In genomic region chr17:46644152-46644805, GRCm38 (mm10) we compare ENCODE assay signal across 8 mouse cellular contexts. TPM values are rescaled to one million over a fixed set of nuclear protein-coding genes. Genes with fewer than 3 reads are reported as not detected.
DNase-seq lines count a peak whose midpoint lies in the region; ATAC-seq and TF ChIP-seq lines count a peak whose summit lies in the region.
"Had no signal": no experiment of that assay in that cellular context is flagged by ENCODE, and none has a peak within 500 bp of the region (broad histone marks: within the 10 kb centered on the region; RNA-seq: fewer than 3 reads in every experiment).

No protein-coding gene starts in this region.

- H3K9me3 ChIP-seq in lung, embryonic 14.5 days (ENCODE audit: low read depth, low read length) = no peaks in the 10 kb centered on the region
- H3K9me3 ChIP-seq in forebrain, embryonic 15.5 days = no peaks in the 10 kb centered on the region
- H3K9me3 ChIP-seq in limb, embryonic 15.5 days = no peaks in the 10 kb centered on the region
- no peaks in the 10 kb centered on the region for H3K9me3 ChIP-seq in stomach, embryonic 15.5 days

- H3K4me2 ChIP-seq in lung, embryonic 14.5 days = peak overlapping the region; percentile 81
- H3K4me2 ChIP-seq in forebrain, embryonic 15.5 days (replicated peaks) = peak overlapping the region; percentile 92
- peak overlapping the region; percentile 89 for H3K4me2 ChIP-seq in limb, embryonic 15.5 days
- H3K4me2 ChIP-seq in stomach, embryonic 15.5 days = peak overlapping the region; percentile 90

- H3K36me3 ChIP-seq in lung, embryonic 14.5 days (ENCODE audit: insufficient read depth) = peaks cover 26% of the 10 kb centered on the region
- H3K36me3 ChIP-seq in forebrain, embryonic 15.5 days = peaks cover 33% of the 10 kb centered on the region
- H3K36me3 ChIP-seq in limb, embryonic 15.5 days = peaks cover 48% of the 10 kb centered on the region
- H3K36me3 ChIP-seq in stomach, embryonic 15.5 days = peaks cover 13% of the 10 kb centered on the region

- no peak overlapping the region for H3K27ac ChIP-seq in lung, embryonic 14.5 days (ENCODE audit: low read depth)
- H3K27ac ChIP-seq in forebrain, embryonic 15.5 days (replicated peaks) = no peak overlapping the region
- no peak overlapping the region for H3K27ac ChIP-seq in limb, embryonic 15.5 days
- H3K27ac ChIP-seq in stomach, embryonic 15.5 days = peak overlapping the region; percentile 88; the same call in 1 of the 2 replicates

- H3K4me1 ChIP-seq in lung, embryonic 14.5 days (ENCODE audit: insufficient read depth) = peaks cover 4% of the 10 kb centered on the region; the same call in 1 of the 2 replicates
- peaks cover 31% of the 10 kb centered on the region for H3K4me1 ChIP-seq in forebrain, embryonic 15.5 days
- H3K4me1 ChIP-seq in limb, embryonic 15.5 days = peaks cover 26% of the 10 kb centered on the region
- peaks cover 25% of the 10 kb centered on the region for H3K4me1 ChIP-seq in stomach, embryonic 15.5 days

- no peak for ATAC-seq in lung, embryonic 14.5 days (ENCODE audit: insufficient read depth)
- ATAC-seq in forebrain, embryonic 15.5 days (replicated peaks) = no peak
- ATAC-seq in limb, embryonic 15.5 days (ENCODE audit: insufficient number of reproducible peaks, low FRiP score, low TSS enrichment, low read depth) = no peak
- ATAC-seq in stomach, embryonic 15.5 days (ENCODE audit: insufficient read depth, low FRiP score, low read depth) = no peak

- no peak for TF ChIP-seq CTCF in lung, embryonic 14.5 days (IDR thresholded peaks at IDR 0.05; ENCODE audit: low read depth)

- peak overlapping the region; percentile 52 for H3K9ac ChIP-seq in lung, embryonic 14.5 days
- peak overlapping the region; percentile 13; the same call in 1 of the 2 replicates for H3K9ac ChIP-seq in forebrain, embryonic 15.5 days (replicated peaks)
- H3K9ac ChIP-seq in limb, embryonic 15.5 days = no peak overlapping the region
- no peak overlapping the region for H3K9ac ChIP-seq in stomach, embryonic 15.5 days

- no peaks in the 10 kb centered on the region for H3K27me3 ChIP-seq in lung, embryonic 14.5 days (ENCODE audit: insufficient read depth, low read length)
- no peaks in the 10 kb centered on the region for H3K27me3 ChIP-seq in forebrain, embryonic 15.5 days
- H3K27me3 ChIP-seq in limb, embryonic 15.5 days = no peaks in the 10 kb centered on the region
- H3K27me3 ChIP-seq in stomach, embryonic 15.5 days (replicated peaks) = no peaks in the 10 kb centered on the region

- no peak for DNase-seq in lung, embryonic 14.5 days
- DNase-seq in lung, postnatal 4 days = no peak
- no peak for DNase-seq in yolk sac, embryonic 10.5 days (ENCODE audit: low spot score)
- no peak for DNase-seq in natural killer cell, adult 2 months (ENCODE audit: low spot score in 2 of 2)
- DNase-seq: right cerebral cortex, postnatal 14 days had no signal

- WGBS in lung, embryonic 14.5 days = 86% methylated on average over 12 of the region's 12 CpGs
- WGBS in forebrain, embryonic 15.5 days = 88% methylated on average over 12 of the region's 12 CpGs
- WGBS in limb, embryonic 15.5 days = 87% methylated on average over 12 of the region's 12 CpGs
- 81% methylated on average over 12 of the region's 12 CpGs for WGBS in stomach, embryonic 15.5 days

- H3K4me3 ChIP-seq in lung, embryonic 14.5 days (ENCODE audit: low read depth, low read length) = peak overlapping the region; percentile 79; the same call in 1 of the 2 replicates
- peak overlapping the region; percentile 99 for H3K4me3 ChIP-seq in forebrain, embryonic 15.5 days
- peak overlapping the region; percentile 96; the same call in 1 of the 2 replicates for H3K4me3 ChIP-seq in limb, embryonic 15.5 days
- peak overlapping the region; percentile 80 for H3K4me3 ChIP-seq in stomach, embryonic 15.5 days (replicated peaks)

RNA-seq across cellular contexts. Expression of gene Klc4, which starts 1.5 kb away (rescaled TPM):
- polyA plus RNA-seq in lung, embryonic 14.5 days (2014; fragmentation: Nextera tagmentation; extraction: Ambion mirVana) = 20.2 and 21.4 TPM in 2 replicates
- polyA plus RNA-seq in forebrain, embryonic 15.5 days (2015; fragmentation: Nextera tagmentation; extraction: Ambion mirVana) = 41.4 and 45.1 TPM in 2 replicates
- polyA plus RNA-seq in limb, embryonic 15.5 days (2015; fragmentation: Nextera tagmentation; extraction: Ambion mirVana) = 20.5 and 22.3 TPM in 2 replicates
- polyA plus RNA-seq in stomach, embryonic 15.5 days (2015; fragmentation: Nextera tagmentation; extraction: Ambion mirVana) = 38.4 and 41.4 TPM in 2 replicates

RNA-seq across cellular contexts. Expression of gene Mrpl2, which starts 1.8 kb away (rescaled TPM):
- 113 and 114 TPM in 2 replicates for polyA plus RNA-seq in lung, embryonic 14.5 days (2014; fragmentation: Nextera tagmentation; extraction: Ambion mirVana)
- 73.7 and 81.9 TPM in 2 replicates for polyA plus RNA-seq in forebrain, embryonic 15.5 days (2015; fragmentation: Nextera tagmentation; extraction: Ambion mirVana)
- 88.4 and 91.3 TPM in 2 replicates for polyA plus RNA-seq in limb, embryonic 15.5 days (2015; fragmentation: Nextera tagmentation; extraction: Ambion mirVana)
- polyA plus RNA-seq in stomach, embryonic 15.5 days (2015; fragmentation: Nextera tagmentation; extraction: Ambion mirVana) = 112 and 126 TPM in 2 replicates

RNA-seq across cellular contexts. Expression of gene Cul7, which starts 5.9 kb away (rescaled TPM):
- polyA plus RNA-seq in lung, embryonic 14.5 days (2014; fragmentation: Nextera tagmentation; extraction: Ambion mirVana) = 36.6 TPM in 2 replicates
- 35.9 and 36.5 TPM in 2 replicates for polyA plus RNA-seq in forebrain, embryonic 15.5 days (2015; fragmentation: Nextera tagmentation; extraction: Ambion mirVana)
- polyA plus RNA-seq in limb, embryonic 15.5 days (2015; fragmentation: Nextera tagmentation; extraction: Ambion mirVana) = 53.4 and 63.3 TPM in 2 replicates
- 42.9 and 49.5 TPM in 2 replicates for polyA plus RNA-seq in stomach, embryonic 15.5 days (2015; fragmentation: Nextera tagmentation; extraction: Ambion mirVana)

RNA-seq across cellular contexts. Expression of gene Ptk7, which starts 15.0 kb away (rescaled TPM):
- 79.5 and 99.3 TPM in 2 replicates for polyA plus RNA-seq in lung, embryonic 14.5 days (2014; fragmentation: Nextera tagmentation; extraction: Ambion mirVana)
- 32.1 and 33.0 TPM in 2 replicates for polyA plus RNA-seq in forebrain, embryonic 15.5 days (2015; fragmentation: Nextera tagmentation; extraction: Ambion mirVana)
- polyA plus RNA-seq in limb, embryonic 15.5 days (2015; fragmentation: Nextera tagmentation; extraction: Ambion mirVana) = 122 and 123 TPM in 2 replicates
- 87.6 and 89.8 TPM in 2 replicates for polyA plus RNA-seq in stomach, embryonic 15.5 days (2015; fragmentation: Nextera tagmentation; extraction: Ambion mirVana)

RNA-seq across cellular contexts. Expression of gene Rrp36, which starts 29.9 kb away (rescaled TPM):
- 47.6 and 48.5 TPM in 2 replicates for polyA plus RNA-seq in lung, embryonic 14.5 days (2014; fragmentation: Nextera tagmentation; extraction: Ambion mirVana)
- 49.5 and 49.9 TPM in 2 replicates for polyA plus RNA-seq in forebrain, embryonic 15.5 days (2015; fragmentation: Nextera tagmentation; extraction: Ambion mirVana)
- polyA plus RNA-seq in limb, embryonic 15.5 days (2015; fragmentation: Nextera tagmentation; extraction: Ambion mirVana) = 64.6 and 66.9 TPM in 2 replicates
- polyA plus RNA-seq in stomach, embryonic 15.5 days (2015; fragmentation: Nextera tagmentation; extraction: Ambion mirVana) = 53.2 and 57.2 TPM in 2 replicates

Comparison
In these comparisons a context has a peak if more than half of its experiments do, and no peak if none do; other contexts are left out.
1. H3K9ac ChIP-seq: peak in lung, embryonic 14.5 days (single experiment) and forebrain, embryonic 15.5 days (single experiment); none in limb, embryonic 15.5 days (single experiment) and stomach, embryonic 15.5 days (single experiment).
2. Peak in every context shown above with its lines, with median percentiles within 50 percentile points of each other: H3K4me2 ChIP-seq and H3K4me3 ChIP-seq.